Mouse (Mus musculus) monocyte, adult 2 months (primary cell): ENCODE results near the gene Mpc2.

Experiments
- DNase-seq, 2 experiments: peaks; one replicate each; pipeline ENCODE4 v3.0.0; 2022; ENCODE audit warnings: low spot score in 2 of 2, low read depth in 1 of 2

Mpc2 gene

DNA sequence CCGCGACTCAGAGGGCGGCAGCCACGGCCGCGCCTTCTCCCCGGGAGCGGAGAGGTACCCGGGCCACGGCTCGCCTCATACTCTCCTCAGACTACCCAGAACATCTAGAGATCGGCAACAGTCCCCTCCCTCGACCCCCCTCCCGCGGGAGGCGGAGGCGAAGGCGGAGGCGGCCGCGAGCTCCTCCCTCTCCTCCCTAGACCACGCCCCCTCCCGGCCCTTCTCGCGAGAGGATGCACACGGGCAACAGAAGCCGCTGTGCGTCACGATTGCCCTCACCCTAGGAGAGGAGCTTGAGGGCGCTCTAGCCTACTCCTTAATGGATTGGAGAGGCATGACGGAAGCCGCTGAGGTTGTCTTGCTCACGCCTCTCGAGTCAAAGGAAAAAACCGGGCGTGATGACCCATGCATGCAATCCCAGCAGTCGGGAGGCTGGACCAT, at the start of gene Mpc2, which contains the start of gene Dcaf6:
Mpc2 (plus strand) TSS at position 278 of the 441 bp plus-strand sequence.
Dcaf6 (minus strand) TSS at position 116 of the 441 bp plus-strand sequence.
- DNase-seq: peak; percentile 98 to 100

DNA sequence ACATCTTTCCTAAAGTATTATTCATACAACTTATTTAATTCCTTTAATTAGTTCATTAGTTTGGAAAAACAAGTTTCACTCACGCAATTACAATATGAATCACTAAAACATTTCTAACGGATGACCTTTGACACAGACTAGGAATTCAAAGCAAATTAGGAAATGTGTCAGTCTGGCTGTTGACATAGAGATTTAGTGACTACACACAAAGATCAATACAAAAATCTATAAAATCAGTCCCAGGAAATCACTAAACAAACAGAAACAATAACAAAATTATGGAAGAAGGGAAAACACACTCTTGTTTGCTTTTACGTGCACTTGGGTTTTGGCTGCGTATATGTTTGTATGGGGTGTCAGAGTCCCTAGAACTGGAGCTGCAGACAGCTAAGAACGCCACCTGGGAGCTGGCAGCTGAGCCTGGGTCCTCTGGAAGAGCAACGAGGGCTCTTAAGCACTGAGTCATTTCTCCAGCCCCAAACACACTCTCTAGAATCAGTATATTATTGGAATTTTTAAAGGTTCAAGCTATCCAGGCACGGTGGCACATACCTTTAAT, 39.0 kb upstream of the Mpc2 start:
- no peak for DNase-seq

DNA sequence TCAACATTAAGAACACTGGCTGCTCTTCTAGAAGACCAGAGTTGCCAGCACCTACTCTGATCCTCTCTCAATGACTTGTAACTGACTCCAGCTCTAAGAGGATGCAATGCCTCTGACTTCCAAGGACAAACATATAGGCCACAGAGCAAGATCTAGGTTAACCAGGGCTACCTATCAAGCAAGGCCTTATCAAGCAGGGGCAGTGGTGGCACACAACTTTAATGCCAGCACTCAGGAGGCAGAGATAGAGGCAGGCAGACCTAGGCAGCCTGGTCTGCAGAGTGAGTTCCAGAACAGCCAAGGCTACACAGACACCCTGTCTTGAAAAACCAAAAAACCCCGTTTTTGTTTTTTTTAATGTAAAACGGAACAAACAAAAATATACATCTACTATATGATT, 34.2 kb upstream of the Mpc2 start:
- DNase-seq: no peak

DNA sequence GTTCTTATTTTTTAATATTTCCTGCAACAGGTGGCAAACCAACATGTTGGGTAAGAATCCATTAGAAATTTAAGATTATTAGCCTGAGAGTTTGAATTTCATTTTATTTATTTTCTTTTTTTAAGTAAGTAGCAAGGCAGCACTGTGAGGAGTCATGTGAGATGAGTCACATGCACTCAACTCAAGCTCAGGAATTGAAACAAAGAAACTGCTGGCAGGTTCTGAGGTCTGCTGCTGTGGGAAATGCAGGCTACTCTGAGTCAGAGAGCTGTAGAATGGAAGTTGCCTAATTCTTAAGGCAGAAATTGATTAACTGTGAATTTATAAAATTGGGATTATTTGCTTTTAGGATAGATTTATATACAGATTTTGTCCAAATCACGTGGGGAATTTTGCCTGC, 27.6 kb upstream of the Mpc2 start:
- DNase-seq: no peak

DNA sequence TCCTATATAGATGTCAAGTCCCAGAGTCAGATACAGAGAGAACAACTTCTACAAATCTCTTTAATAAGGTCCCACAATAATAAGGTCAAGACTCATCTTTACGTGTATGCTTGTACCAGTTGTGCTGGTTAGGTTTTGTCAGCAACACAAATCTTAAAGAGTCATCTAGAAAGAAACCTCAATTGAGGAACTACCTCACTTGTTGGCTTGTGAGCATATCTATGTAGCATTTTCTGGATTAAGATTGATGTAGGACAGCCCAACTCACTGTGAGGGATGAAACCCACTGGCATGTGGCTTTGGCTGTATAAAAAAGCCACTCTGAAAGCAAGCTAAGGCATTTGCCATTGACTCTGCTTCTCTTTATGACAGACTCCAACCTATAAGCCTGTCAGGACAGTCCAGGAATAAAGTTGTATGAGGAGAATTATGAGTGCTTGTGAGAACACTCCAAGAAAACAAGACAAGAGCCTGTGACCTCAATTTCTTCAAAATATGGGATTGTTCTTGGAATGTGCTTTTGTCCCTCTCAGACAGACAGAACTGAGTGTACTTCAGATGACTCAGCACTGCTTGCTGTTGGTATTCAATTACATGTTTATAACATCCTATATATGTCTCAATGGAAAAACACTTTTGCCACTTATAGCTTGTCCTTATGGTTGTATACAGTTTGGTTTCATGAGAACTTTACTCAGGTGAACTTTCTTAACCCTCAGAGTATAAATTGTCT, 22.0 kb upstream of the Mpc2 start:
- no peak for DNase-seq

DNA sequence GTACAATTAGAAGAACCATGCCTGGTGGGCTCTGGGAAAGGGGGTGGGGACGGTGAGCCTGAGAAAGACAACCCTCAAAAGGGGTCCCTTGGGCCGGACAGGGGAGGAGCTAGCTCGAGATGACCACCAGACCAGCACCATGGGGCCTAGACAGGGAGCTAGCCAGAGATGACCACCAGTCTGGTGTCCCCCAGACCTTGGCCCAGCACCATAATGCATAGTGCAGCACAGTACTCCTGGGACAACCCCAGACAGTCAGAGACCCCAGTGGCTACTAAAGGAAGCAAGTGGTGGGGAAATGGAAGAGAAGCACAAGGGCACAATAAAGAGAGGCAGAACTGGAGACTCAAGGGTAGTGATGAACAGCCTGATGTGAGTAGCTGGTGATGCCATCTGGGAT, 19.6 kb upstream of the Mpc2 start:
- no peak for DNase-seq

DNA sequence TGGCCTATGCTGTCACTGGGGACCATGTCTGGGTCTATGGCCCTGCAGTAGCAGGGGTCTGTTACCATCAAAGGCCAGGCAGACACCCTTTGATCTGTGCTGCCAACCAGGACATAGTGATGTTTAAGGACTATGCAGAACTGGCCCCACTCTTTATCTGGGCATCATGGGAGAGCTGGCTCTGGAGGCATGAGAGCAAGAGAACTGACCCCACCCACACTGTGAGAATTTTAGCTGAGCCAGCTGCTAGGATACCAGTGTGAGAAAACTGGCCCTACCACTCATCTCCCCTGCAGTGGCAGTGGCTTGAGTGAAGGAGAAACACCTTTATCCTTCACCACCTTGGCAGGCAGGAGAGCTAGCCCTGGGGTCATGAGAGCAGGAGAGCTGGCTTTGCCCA, 19.2 kb upstream of the Mpc2 start:
- DNase-seq: no peak

DNA sequence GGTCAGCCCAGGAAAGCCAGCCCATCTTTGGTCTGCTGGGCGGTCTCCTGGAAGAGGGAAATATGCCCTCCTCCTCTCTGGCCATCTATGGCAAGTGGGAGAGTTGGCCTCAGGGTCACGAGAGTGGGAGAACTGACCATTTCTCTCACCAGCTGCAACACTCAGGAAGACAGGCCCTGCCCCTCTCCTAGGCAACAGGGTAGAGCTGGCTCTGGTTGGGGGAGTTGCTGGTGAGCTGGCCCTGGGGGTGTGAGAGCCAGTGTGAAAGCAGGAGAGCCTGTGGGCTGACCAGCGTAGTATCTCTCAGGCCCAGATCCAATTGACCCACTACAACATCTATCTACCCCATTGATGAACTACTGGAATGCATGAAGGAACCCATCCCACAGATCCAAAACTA, 18.7 kb upstream of the Mpc2 start:
- DNase-seq: no peak

DNA sequence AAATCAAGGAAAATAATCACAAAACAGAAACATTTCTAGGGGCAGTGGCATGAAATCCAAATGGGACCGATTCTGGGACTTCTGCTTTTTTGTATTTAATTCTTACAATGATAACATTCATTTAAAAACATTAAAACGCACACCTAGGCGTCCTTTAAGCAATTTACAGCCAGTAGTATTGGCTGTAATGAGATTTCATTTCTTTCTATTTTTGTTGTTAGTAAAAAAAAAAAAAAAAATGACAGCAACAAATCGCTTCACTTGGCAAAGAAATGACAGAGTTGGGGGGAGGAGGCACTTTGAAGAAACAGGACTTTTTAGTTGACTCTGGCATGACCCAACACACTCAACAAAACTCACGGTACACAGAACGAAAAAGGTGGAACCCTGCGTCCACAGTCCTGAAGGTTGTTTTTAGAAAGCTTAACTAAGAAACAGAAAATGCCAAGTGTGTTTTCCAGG, 1.4 kb upstream of the Mpc2 start:
- DNase-seq: no peak

DNA sequence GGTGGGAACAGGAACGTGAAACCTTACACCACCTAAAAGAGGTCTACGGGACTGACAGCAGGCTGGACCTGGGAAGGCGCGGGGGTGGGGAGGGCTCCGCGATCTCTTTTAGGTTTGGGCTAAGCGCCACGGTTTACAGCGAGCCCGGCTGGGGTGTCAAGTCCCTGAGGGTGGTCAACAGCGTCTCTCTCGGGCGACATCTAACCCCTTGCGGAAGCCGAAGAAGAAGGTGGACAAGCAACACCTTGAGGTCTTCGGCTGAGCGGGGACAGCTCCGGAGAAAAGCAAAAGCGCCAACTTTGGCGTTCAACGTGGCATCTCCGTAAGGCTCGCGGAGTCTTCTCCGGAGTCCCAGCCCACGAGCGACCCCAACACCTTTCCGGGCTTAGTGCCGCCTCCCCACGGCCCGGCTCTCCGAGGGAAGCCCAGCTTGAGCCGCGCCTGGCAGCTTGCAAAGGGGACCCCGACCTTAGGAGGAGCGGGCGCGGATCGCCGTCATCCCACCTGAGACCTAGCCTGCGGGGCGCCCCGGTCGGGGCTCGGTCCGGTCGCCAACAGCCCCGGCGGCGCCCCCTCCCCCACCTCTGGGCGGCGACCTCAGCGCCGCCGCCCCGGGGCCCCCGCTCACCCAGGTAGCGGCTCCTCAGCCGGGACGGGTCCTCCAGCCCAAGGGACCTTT, 795 bp upstream of the Mpc2 start:
- DNase-seq: peak; percentile 7 to 14

DNA sequence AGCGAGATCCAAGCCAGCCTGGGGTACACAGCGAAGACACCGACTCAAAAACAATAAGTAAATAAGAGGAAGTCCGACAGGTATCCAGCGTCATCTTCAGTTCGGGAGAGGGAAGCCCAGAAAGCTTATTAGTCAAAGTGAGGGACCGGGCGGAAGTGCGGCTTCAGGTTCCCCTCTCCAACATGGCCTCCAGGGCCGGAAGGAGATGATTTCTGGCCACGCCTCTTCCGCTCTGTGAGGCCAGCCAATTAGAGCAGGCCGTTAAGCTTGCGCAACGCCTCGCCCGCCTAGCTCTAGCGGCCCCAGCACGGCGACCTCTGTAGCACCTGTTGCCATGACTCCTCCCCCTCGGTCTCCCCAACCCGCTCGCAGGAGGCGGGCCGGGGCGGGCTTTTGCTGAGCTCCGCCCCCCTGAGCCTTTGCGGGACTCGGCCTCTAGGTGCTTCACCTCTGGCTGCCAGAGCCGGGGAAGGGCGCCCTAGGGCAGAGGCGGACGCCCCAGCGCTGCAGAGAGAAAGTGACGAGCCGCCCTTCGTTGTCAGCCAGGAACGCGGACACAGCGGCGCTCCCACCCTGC, 452 bp downstream of the Mpc2 start:
- peak; percentile 100 for DNase-seq

DNA sequence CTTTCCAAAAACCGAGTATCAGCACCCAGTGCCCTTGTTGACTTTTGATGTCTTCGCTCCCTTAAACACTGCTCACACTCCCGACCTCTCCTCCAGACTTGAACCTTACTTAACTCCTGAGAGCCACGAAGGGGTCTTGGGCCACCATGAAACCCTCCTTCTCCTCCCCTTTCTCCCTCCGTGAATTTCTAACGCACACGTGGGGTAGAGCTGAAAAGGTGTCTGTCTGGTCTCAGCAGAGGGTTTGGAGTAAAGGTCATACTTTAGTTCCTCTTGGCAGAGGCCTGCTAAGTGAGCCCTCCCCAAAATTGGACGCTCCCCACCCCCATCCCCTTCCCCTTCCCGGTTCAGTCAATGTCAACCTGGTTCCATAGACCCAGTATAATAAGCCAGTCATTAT, 1.2 kb downstream of the Mpc2 start:
- peak in 1 of 2 experiments; percentile 8 for DNase-seq

DNA sequence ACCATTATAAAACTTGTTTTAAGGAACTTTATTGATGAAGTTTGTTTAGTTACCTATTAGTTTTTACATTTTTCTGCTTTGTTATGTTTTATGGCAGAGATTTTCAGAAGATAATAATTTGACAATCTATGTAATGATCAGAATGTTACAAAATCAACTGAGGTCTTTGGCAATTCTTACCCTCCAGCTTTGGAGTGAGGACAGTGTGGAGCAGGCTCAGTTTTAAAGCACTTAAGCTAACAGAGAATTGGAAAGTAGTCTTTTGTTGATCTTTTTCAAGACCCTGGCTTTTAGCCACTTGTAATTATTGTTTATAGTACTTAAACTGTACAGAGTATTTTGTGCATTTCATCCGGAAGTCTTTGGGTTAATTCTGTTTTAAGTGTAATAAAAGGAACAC, 2.4 kb downstream of the Mpc2 start:
- no peak for DNase-seq

DNA sequence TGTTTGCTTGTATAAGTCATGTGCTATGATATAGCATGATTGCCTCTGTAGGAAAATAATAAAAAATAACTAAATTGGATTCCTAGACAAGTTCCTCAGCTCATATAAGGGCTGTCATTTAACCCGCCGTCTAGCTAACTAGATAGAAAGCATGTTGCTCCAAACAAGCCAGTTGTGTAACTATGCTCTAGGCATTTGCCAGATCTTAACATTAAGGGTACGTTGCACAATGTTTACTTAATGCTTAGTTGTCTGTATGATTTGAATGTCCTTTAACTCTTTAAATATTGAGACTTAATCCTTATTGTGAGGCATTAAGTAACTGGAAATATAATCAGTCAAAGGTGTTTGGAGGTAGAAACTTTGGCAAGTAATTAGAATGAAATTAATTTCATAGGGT, 4.1 kb downstream of the Mpc2 start:
- DNase-seq: no peak

DNA sequence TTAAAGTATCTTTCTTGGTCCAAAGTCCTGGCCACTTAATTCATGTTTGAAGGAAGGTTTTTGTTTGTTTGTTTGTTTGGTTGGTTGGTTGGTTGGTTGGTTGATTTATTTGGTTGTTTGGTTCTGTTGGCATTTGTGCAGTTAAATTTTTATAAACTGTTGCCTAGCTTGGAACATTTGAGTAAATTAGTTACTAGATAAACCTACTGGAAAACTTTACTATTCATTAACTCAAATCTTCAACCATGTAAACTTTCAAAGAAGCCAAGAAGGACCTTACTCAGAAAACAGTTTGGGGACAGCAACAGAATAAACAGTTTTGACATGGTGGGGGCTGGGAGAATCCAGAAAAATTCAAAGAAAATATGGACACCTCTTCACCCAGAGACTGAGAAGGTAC, 8.5 kb downstream of the Mpc2 start:
- DNase-seq: no peak

DNA sequence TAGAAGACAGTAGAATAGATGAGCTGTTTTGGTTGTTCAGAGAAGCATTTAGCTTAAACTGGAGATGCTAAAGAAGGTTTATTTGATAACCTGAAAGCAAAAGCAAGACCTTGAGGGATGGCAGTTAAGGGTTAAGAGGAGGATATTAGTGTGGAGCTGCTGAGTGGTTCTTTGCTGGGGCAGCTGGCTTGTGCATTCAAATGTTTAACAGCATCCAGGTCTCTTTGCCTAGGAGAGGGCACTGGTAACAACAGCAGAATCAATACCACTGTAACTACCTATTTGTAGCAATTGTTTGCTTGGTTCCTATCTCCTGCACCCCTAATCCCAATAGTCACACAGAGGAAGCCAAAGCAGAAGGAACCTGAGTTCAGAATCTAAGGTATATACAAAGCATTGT, 9.3 kb downstream of the Mpc2 start:
- no peak for DNase-seq

DNA sequence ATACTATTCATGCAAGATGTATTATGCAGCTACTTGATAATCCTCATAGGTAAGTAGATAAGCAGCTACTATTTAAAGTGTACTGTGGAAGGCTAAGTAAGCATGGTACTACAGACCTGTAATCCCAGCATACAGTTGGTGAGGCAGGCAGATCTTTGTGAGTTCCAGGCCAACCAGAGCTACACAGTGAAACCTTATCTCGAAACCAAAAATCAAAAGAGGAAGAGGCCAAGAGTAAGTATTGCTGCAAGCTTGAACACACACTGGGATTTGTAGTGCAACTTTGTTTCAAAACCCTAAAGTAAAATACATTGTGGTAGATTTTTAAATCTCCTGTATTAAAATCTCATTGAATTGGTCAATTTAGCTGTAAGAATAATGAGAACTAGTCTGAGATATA, 11.1 kb downstream of the Mpc2 start:
- DNase-seq: no peak

DNA sequence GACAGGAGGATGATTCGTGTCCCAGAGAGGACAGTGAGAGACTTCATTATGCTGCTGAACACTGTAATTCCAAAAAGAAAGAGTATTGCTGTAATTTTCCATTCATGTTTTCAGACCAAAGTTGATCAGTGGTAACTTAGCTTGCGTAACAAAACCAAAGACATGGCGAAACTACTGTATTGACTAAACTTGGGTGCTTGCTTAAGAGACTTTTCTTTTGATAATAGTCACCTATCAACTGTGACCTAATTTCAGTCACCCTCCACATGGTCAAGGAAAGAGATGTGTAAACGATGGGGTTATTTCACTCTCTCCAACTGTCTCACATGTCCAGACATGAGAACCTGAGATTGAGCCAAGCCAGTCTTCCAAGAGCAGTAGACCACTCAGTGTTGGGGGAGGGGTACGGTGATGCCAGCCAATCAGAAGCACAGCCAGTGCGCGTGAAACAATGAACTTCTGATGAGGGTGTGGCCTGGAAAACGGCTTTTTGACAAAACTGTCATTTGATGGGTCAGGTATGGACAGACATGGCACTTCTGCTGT, 24.3 kb downstream of the Mpc2 start, which contains the start of gene Adcy10:
Adcy10 (plus strand) TSS at position 496 of the 546 bp plus-strand sequence.
- no peak for DNase-seq

DNA sequence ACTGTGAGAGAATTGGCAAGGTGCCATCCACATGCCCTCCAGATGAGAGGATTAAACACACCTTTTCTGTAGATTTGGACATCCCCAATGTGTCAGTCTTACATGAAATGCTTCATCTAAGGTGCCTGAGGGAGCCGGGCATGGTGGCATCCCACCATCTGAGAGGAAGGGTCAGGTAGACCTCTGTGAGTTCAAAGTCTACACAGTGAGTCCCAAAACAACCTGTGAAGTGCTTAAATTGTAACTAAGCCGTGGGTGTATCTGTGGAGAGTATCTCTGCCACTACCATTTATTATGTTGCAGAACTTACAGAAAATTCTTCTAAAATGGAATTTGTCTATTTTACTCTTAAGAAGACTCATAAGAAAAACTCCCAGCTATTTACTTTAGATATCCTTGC, 25.7 kb downstream of the Mpc2 start:
- DNase-seq: no peak

DNA sequence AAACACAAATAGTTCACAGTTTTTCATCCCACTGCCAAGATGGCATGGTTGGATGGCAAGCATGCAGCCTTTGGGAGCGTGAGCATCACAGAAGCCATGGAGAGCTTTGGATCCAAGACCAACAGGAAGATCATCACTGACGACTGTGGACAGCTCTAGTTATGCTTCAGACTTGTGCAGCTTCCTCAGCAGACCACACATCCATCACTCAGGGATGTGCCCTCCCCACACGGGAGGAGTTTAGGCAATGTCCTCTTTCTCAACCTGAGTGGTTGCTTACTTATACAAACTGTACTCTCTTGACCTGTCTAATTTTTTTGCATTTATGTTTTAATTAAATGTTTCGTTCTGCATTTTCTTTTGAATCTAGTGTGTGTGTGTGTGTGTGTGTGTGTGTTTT, 28.8 kb downstream of the Mpc2 start:
- DNase-seq: no peak

DNA sequence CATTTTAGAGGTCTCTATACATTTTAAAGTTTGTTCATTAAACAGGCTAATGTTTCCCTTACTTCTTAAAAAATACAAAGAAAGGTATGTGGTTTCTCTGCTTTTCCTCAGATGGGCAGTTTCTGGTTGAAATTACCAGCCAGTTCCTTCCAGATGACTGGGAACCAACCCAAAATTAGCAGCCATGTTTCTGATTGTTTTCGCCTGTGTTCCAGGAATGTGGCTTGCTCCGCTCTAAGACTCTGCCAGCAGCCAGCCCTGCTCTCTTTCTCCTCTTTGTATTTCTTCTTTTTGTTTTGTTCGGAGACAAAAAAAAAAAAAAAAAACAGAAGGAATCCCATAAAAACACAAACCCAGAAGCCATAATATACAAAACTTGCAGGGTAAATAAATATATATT, 38.4 kb downstream of the Mpc2 start:
- DNase-seq: no peak
